Mouse (Mus musculus): ENCODE measurements at regions not wholly inside any gene's neighbourhood (a gene's known extent, or its start where the extent isn't known, plus 50 kb on each side); places are given as distances from the start of the nearest gene placed in this dataset.

- Histone ChIP-seq H3K36me3 (no peaks in the 10 kb centered on the region), H3K9me3 (replicated peaks) (no peaks in the 10 kb centered on the region), H3K4me3 (replicated peaks) (no peak overlapping the region), H3K27ac (no peak overlapping the region), H3K4me1 (replicated peaks) (no peaks in the 10 kb centered on the region), H3K27me3 (no peaks in the 10 kb centered on the region), H3K9ac (no peak overlapping the region), H3K4me2 (no peak overlapping the region)
- WGBS (ENCODE audit: insufficient replicate concordance) = 80% methylated on average over 4 of the region's 4 CpGs
- DNase-seq (no peak), ATAC-seq (ENCODE audit: low read depth) (no peak)
Measured at GRCm38 (mm10) chr7:128885551-128885950, 140.8 kb downstream of the Sec23ip start.

- H3K4me3 ChIP-seq (replicated peaks) = no peak overlapping the region
- H3K4me1 ChIP-seq (replicated peaks) = no peaks in the 10 kb centered on the region
- DNase-seq (no peak), ATAC-seq (ENCODE audit: low read depth) (no peak)
- no peak overlapping the region for H3K4me2 ChIP-seq
- H3K27me3 ChIP-seq = no peaks in the 10 kb centered on the region
- H3K36me3 ChIP-seq = no peaks in the 10 kb centered on the region
- WGBS (ENCODE audit: insufficient replicate concordance) = 65% methylated on average over 4 of the region's 4 CpGs
- no peaks in the 10 kb centered on the region for H3K9me3 ChIP-seq (replicated peaks)
- no peak overlapping the region for H3K9ac ChIP-seq
- no peak overlapping the region for H3K27ac ChIP-seq
Measured at GRCm38 (mm10) chr7:128910134-128910533, 165.4 kb downstream of the Sec23ip start.

GRCm38 (mm10) chr7:128937976-128938730 is 193.4 kb downstream of the Sec23ip start:
- DNase-seq = no peak

GRCm38 (mm10) chr7:128960575-128960974 is 215.8 kb downstream of the Sec23ip start:
- Histone ChIP-seq H3K9me3 (replicated peaks) (no peaks in the 10 kb centered on the region), H3K4me2 (no peak overlapping the region), H3K27me3 (no peaks in the 10 kb centered on the region), H3K9ac (no peak overlapping the region), H3K36me3 (no peaks in the 10 kb centered on the region), H3K27ac (no peak overlapping the region), H3K4me1 (replicated peaks) (no peaks in the 10 kb centered on the region), H3K4me3 (replicated peaks) (no peak overlapping the region)
- 60% methylated on average over 5 of the region's 5 CpGs for WGBS (ENCODE audit: insufficient replicate concordance)
- no peak for ATAC-seq (ENCODE audit: low read depth)
- DNase-seq = no peak

More at GRCm38 (mm10) chr7:128937976-128938730, 193.4 kb downstream of the Sec23ip start:
- H3K27me3 ChIP-seq = no peaks in the 10 kb centered on the region
- H3K9me3 ChIP-seq (replicated peaks) = no peaks in the 10 kb centered on the region
- WGBS (ENCODE audit: insufficient replicate concordance) = 24% methylated on average over 6 of the region's 6 CpGs
- H3K4me3 ChIP-seq (replicated peaks) = no peak overlapping the region
- no peak for ATAC-seq (ENCODE audit: low read depth)
- H3K4me1 ChIP-seq (replicated peaks) = no peaks in the 10 kb centered on the region
- no peak overlapping the region for H3K9ac ChIP-seq
- H3K36me3 ChIP-seq = no peaks in the 10 kb centered on the region
- H3K4me2 ChIP-seq = no peak overlapping the region
- no peak overlapping the region for H3K27ac ChIP-seq

- 51% methylated on average over 4 of the region's 4 CpGs for WGBS (ENCODE audit: insufficient replicate concordance)
- no peak for ATAC-seq (ENCODE audit: low read depth)
- H3K4me2 ChIP-seq = no peak overlapping the region
- H3K4me1 ChIP-seq (replicated peaks) = no peaks in the 10 kb centered on the region
- H3K27ac ChIP-seq = no peak overlapping the region
- H3K9ac ChIP-seq = no peak overlapping the region
- H3K36me3 ChIP-seq = no peaks in the 10 kb centered on the region
- no peak for DNase-seq
- H3K27me3 ChIP-seq = no peaks in the 10 kb centered on the region
- H3K4me3 ChIP-seq (replicated peaks) = no peak overlapping the region
- H3K9me3 ChIP-seq (replicated peaks) = no peaks in the 10 kb centered on the region
Measured at GRCm38 (mm10) chr7:128979904-128980303, 235.2 kb downstream of the Sec23ip start.

GRCm38 (mm10) chr7:128980827-128981226 is 236.1 kb downstream of the Sec23ip start:
- Histone ChIP-seq H3K27ac (no peak overlapping the region), H3K9ac (no peak overlapping the region), H3K9me3 (replicated peaks) (no peaks in the 10 kb centered on the region), H3K4me3 (replicated peaks) (no peak overlapping the region), H3K4me2 (no peak overlapping the region), H3K4me1 (replicated peaks) (no peaks in the 10 kb centered on the region), H3K27me3 (no peaks in the 10 kb centered on the region), H3K36me3 (no peaks in the 10 kb centered on the region)
- WGBS (ENCODE audit: insufficient replicate concordance) = 47% methylated on average over 7 of the region's 7 CpGs
- DNase-seq (no peak), ATAC-seq (ENCODE audit: low read depth) (no peak)

GRCm38 (mm10) chr7:128998759-128999158 is 254.0 kb downstream of the Sec23ip start:
- no peaks in the 10 kb centered on the region for H3K36me3 ChIP-seq
- WGBS (ENCODE audit: insufficient replicate concordance) = 49% methylated on average over 4 of the region's 4 CpGs
- H3K4me1 ChIP-seq (replicated peaks) = no peaks in the 10 kb centered on the region
- DNase-seq = no peak
- H3K9ac ChIP-seq = no peak overlapping the region
- no peak overlapping the region for H3K27ac ChIP-seq
- H3K9me3 ChIP-seq (replicated peaks) = no peaks in the 10 kb centered on the region; the same call in 1 of the 2 replicates
- no peaks in the 10 kb centered on the region for H3K27me3 ChIP-seq
- H3K4me3 ChIP-seq (replicated peaks) = no peak overlapping the region
- no peak for ATAC-seq (ENCODE audit: low read depth)
- H3K4me2 ChIP-seq = no peak overlapping the region

DNA sequence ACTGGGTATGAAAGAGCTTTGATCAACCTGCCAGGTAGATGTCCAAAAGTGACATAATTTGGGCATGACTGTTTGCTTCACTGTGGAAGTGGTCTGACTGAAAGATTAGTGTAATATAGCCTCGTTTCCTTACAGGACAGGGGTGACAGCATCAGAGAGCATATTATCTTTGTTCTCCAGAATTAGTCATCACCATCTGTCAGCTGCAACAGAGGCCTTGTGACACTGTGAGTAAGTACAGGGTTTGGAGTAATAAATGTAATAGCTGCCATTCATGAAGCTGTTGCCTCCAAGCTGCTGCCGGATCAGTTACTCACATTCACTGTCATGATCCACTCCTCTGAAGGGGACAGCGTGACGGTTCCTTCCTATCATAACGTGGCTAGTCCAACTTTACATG is 254.4 kb upstream of the Plpp4 start:
- H3K9ac ChIP-seq = no peak overlapping the region
- no peak overlapping the region for H3K27ac ChIP-seq
- ATAC-seq (ENCODE audit: low read depth) = no peak
- WGBS (ENCODE audit: insufficient replicate concordance) = 69% methylated on average over 5 of the region's 5 CpGs
- H3K4me2 ChIP-seq = no peak overlapping the region
- H3K4me3 ChIP-seq (replicated peaks) = no peak overlapping the region
- no peaks in the 10 kb centered on the region for H3K4me1 ChIP-seq (replicated peaks)
- H3K9me3 ChIP-seq (replicated peaks) = no peaks in the 10 kb centered on the region; the same call in 1 of the 2 replicates
- no peak for DNase-seq
- H3K27me3 ChIP-seq = no peaks in the 10 kb centered on the region
- no peaks in the 10 kb centered on the region for H3K36me3 ChIP-seq

DNA sequence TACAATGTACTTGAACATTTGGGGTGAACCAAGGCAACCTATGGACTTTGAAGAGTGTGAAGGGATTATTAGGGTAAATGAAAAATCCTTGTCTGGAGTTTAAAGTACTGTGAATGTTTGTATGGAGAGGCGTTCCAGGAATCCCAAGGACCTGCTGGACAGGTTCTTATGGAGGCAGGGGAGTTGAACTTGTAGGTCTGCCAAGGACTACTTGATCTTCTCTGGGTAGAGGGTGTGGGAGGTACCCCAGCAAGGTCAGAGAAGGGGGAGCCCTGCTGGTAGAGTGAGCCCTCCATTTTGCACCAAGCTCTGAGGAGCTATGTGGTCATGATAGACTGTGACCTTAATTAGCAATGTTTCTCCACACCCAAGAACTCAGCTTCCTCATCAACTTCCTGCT is 253.7 kb upstream of the Plpp4 start:
- WGBS (ENCODE audit: insufficient replicate concordance) = 35% methylated on average over 1 of the region's 1 CpGs
- Histone ChIP-seq H3K4me2 (no peak overlapping the region), H3K9ac (no peak overlapping the region), H3K27me3 (no peaks in the 10 kb centered on the region), H3K27ac (no peak overlapping the region), H3K36me3 (no peaks in the 10 kb centered on the region), H3K4me3 (replicated peaks) (no peak overlapping the region), H3K9me3 (replicated peaks) (no peaks in the 10 kb centered on the region), H3K4me1 (replicated peaks) (no peaks in the 10 kb centered on the region)
- DNase-seq (no peak), ATAC-seq (ENCODE audit: low read depth) (no peak)

- Histone ChIP-seq H3K9me3 (replicated peaks) (0 out of 2 replicates have a peak, but pooled peaks cover 5% of the 10 kb centered on the region), H3K27ac (no peak overlapping the region), H3K4me3 (replicated peaks) (no peak overlapping the region), H3K4me1 (replicated peaks) (no peaks in the 10 kb centered on the region), H3K36me3 (no peaks in the 10 kb centered on the region), H3K27me3 (no peaks in the 10 kb centered on the region), H3K4me2 (no peak overlapping the region), H3K9ac (no peak overlapping the region)
- 68% methylated on average over 6 of the region's 6 CpGs for WGBS (ENCODE audit: insufficient replicate concordance)
- no peak for ATAC-seq (ENCODE audit: low read depth)
- DNase-seq = no peak
Measured at GRCm38 (mm10) chr7:129016353-129016752, 240.5 kb upstream of the Plpp4 start.

DNA sequence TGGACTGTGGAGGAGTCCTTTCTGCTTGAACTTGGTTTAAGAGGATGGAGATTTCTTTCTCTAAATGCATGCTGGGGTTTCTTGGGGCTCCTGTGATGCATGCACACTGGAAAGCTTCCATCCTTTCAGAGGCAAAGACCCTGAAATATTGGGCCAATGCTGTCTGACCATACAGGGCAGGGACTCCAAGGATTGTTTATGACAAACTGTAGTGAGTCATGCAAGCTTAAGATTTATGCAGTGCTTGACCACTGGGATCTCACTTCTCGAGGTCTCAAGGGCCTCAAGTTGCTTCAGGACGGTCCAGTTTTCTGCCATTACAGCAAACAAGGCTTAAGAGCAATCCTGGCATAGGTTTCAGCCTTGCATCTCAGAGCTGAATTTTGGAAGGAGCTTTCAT is 229.7 kb upstream of the Plpp4 start:
- no peak overlapping the region for H3K27ac ChIP-seq
- no peak overlapping the region for H3K9ac ChIP-seq
- no peaks in the 10 kb centered on the region for H3K27me3 ChIP-seq
- H3K9me3 ChIP-seq (replicated peaks) = no peaks in the 10 kb centered on the region
- WGBS (ENCODE audit: insufficient replicate concordance) = 50% methylated on average over 2 of the region's 2 CpGs
- no peak overlapping the region for H3K4me3 ChIP-seq (replicated peaks)
- H3K36me3 ChIP-seq = no peaks in the 10 kb centered on the region
- DNase-seq (no peak), ATAC-seq (ENCODE audit: low read depth) (no peak)
- H3K4me2 ChIP-seq = no peak overlapping the region
- H3K4me1 ChIP-seq (replicated peaks) = no peaks in the 10 kb centered on the region

GRCm38 (mm10) chr7:129048023-129048422 is 208.8 kb upstream of the Plpp4 start:
- no peaks in the 10 kb centered on the region for H3K4me1 ChIP-seq (replicated peaks)
- no peak for DNase-seq
- 61% methylated on average over 5 of the region's 5 CpGs for WGBS (ENCODE audit: insufficient replicate concordance)
- H3K9me3 ChIP-seq (replicated peaks) = no peaks in the 10 kb centered on the region
- no peak overlapping the region for H3K4me3 ChIP-seq (replicated peaks)
- H3K27me3 ChIP-seq = no peaks in the 10 kb centered on the region
- H3K27ac ChIP-seq = no peak overlapping the region
- no peak for ATAC-seq (ENCODE audit: low read depth)
- H3K36me3 ChIP-seq = no peaks in the 10 kb centered on the region
- H3K4me2 ChIP-seq = no peak overlapping the region
- H3K9ac ChIP-seq = no peak overlapping the region

Measured in liver, embryonic 13.5 days (tissue).